Mouse (Mus musculus) midbrain, embryonic 16.5 days (tissue): ENCODE results near the gene Txlnb. TPM values are rescaled to one million over a fixed set of nuclear protein-coding genes. Genes with fewer than 3 reads are reported as not detected.

Experiments used
- ATAC-seq: fragments of 200-750 bp; cut with Nextera tagmentation; 2 replicates; pipeline ENCODE4 v1.8.0; 2017; ENCODE audit warnings: moderate TSS enrichment
- H3K27ac ChIP-seq: fragments of 300-500 bp; sonication (generic); 2 replicates; pipeline ENCODE4 v1.5.1; 2014; ENCODE audit warnings: mild to moderate bottlenecking, low read length, mixed read lengths
- H3K27me3 ChIP-seq: fragments of 300-500 bp; sonication (generic); 2 replicates; pipeline ENCODE4 v1.6.1; 2014; ENCODE audit warnings: low read depth, low read length, mixed read lengths; ENCODE audit not compliant: control insufficient read depth, insufficient read depth
- H3K36me3 ChIP-seq: fragments of 300-500 bp; sonication (generic); 2 replicates; pipeline ENCODE4 v1.6.1; 2014; ENCODE audit warnings: mild to moderate bottlenecking, low read length, moderate library complexity, mixed read lengths; ENCODE audit not compliant: control insufficient read depth, insufficient read depth
- H3K4me1 ChIP-seq: fragments of 300-500 bp; sonication (generic); 2 replicates; pipeline ENCODE4 v1.6.1; 2014; ENCODE audit warnings: mild to moderate bottlenecking, low read length, mixed read lengths; ENCODE audit not compliant: control insufficient read depth, insufficient read depth
- H3K4me2 ChIP-seq: fragments of 300-500 bp; sonication (generic); 2 replicates; pipeline ENCODE4 v1.6.1; 2014; ENCODE audit warnings: mild to moderate bottlenecking, low read length, mixed read lengths
- H3K4me3 ChIP-seq: fragments of 300-500 bp; sonication (generic); 2 replicates; pipeline ENCODE4 v1.5.1; 2014; ENCODE audit warnings: low read depth, mild to moderate bottlenecking, low read length, moderate library complexity, mixed read lengths
- H3K9ac ChIP-seq: fragments of 300-500 bp; sonication (generic); 2 replicates; pipeline ENCODE4 v1.6.1; 2014; ENCODE audit warnings: low read depth, low read length, mixed read lengths
- H3K9me3 ChIP-seq: fragments of 300-500 bp; sonication (generic); replicated peaks from 2 replicates; pipeline ENCODE4 v1.6.1; 2014; ENCODE audit warnings: mild to moderate bottlenecking, low read length, mixed read lengths; ENCODE audit not compliant: control insufficient read depth, poor library complexity, severe bottlenecking
- WGBS: fragments of 180-500 bp; shearing (Covaris S2); extraction: QIAGEN DNeasy Blood & Tissue Kit; methylation state at CpG from one replicate; pipeline ENCODE4 v1.1.7; 2014; 5-methylcytosine and 5-hydroxymethylcytosine counted together
- polyA plus RNA-seq: library from polyadenylated mRNA; unstranded; fragments of >200 nt; fragmentation: Nextera tagmentation; extraction: Ambion mirVana; gene quantifications from 2 replicates; pipeline ENCODE4 v1.2.1, GENCODE M21; 2015

Txlnb gene
- polyA plus RNA-seq, 1 experiment from 2014 or later = 1.6 TPM

GRCm38 (mm10) chr10:17880724-17881123 lies 84.7 kb downstream of the Txlnb start:
- Histone ChIP-seq H3K27ac (no peak overlapping the region), H3K27me3 (no peaks in the 10 kb centered on the region), H3K4me2 (no peak overlapping the region), H3K4me1 (no peaks in the 10 kb centered on the region), H3K9ac (no peak overlapping the region), H3K9me3 (no peaks in the 10 kb centered on the region), H3K4me3 (no peak overlapping the region), H3K36me3 (no peaks in the 10 kb centered on the region)
- ATAC-seq = no peak
- 64% methylated on average over 2 of the region's 2 CpGs for WGBS

Other genes starting within 250 kb of the Txlnb start
- 52.8 and 59.7 TPM in 2 replicates for gene Cited2, start 73.0 kb upstream of the Txlnb start, polyA plus RNA-seq
- 4.4 and 6.4 TPM in 2 replicates for gene Heca, start 151.8 kb downstream of the Txlnb start, polyA plus RNA-seq
- 45.7 and 55.6 TPM in 2 replicates for gene Abracl, start 227.1 kb downstream of the Txlnb start, polyA plus RNA-seq